Mouse (Mus musculus) lung, adult 2 months (tissue): ENCODE measurements around the gene Pou2f1.

Experiments used
- CTCF ChIP-seq: fragments of 200-500 bp; IDR thresholded peaks from 2 replicates; pipeline ENCODE4 v1.5.1; 2011; ENCODE audit warnings: mild to moderate bottlenecking, low read length, control low read depth; ENCODE audit not compliant: insufficient read depth
- POLR2A ChIP-seq: fragments of 200-500 bp; IDR thresholded peaks from 2 replicates; pipeline ENCODE4 v1.6.1; 2011; ENCODE audit warnings: low read depth, mild to moderate bottlenecking, control low read depth, low read length, borderline replicate concordance; ENCODE audit errors: extremely low read depth

- TF ChIP-seq CTCF = no peak
- TF ChIP-seq POLR2A = no peak
Observed at GRCm38 (mm10) chr1:165836461-165836860, 166.0 kb downstream of the Pou2f1 start.
